Mouse (Mus musculus): ENCODE measurements at regions not wholly inside any gene's neighbourhood (a gene's known extent, or its start where the extent isn't known, plus 50 kb on each side); places are given as distances from the start of the nearest gene placed in this dataset.

- DNase-seq (ENCODE audit: low spot score in 2 of 2): no peak
These were observed 573.6 kb upstream of the Ptprd start for GRCm38 (mm10) chr4:78785378-78785774.

- DNase-seq (ENCODE audit: low spot score in 2 of 2): no peak
These were observed 573.1 kb upstream of the Ptprd start for GRCm38 (mm10) chr4:78784675-78785377.

- DNase-seq (ENCODE audit: low spot score in 2 of 2): peak in 1 of 2 experiments; percentile 3
These were observed 572.3 kb upstream of the Ptprd start for GRCm38 (mm10) chr4:78784036-78784435.

GRCm38 (mm10) chr4:78782751-78783150, 571.0 kb upstream of the Ptprd start:
- no peak for DNase-seq (ENCODE audit: low spot score in 2 of 2)

GRCm38 (mm10) chr4:78773867-78774266, 562.1 kb upstream of the Ptprd start:
- DNase-seq (ENCODE audit: low spot score in 2 of 2): no peak

- no peak for DNase-seq (ENCODE audit: low spot score in 2 of 2)
These were observed 524.3 kb upstream of the Ptprd start for GRCm38 (mm10) chr4:78736026-78736425.

All from urinary bladder, adult 18-20 months (tissue).